Mouse (Mus musculus) right cerebral cortex, postnatal 25 days (tissue): ENCODE measurements around the gene Zcchc24.

Experiments used
- DNase-seq: peaks from one replicate; pipeline ENCODE4 v3.0.0; 2022

The Zcchc24 gene

GRCm38 (mm10) chr14:25746971-25747945 is 21.6 kb downstream of the Zcchc24 start:
- DNase-seq, result no peak

- no peak for DNase-seq
These were observed 22.5 kb downstream of the Zcchc24 start for GRCm38 (mm10) chr14:25746371-25746770.

GRCm38 (mm10) chr14:25745365-25746184 is 23.3 kb downstream of the Zcchc24 start:
- no peak for DNase-seq

GRCm38 (mm10) chr14:25742943-25743342 is 25.9 kb downstream of the Zcchc24 start:
- DNase-seq, result no peak

- DNase-seq, result no peak
These were observed 26.9 kb downstream of the Zcchc24 start for GRCm38 (mm10) chr14:25741840-25742367.

- no peak for DNase-seq
These were observed 27.6 kb downstream of the Zcchc24 start for GRCm38 (mm10) chr14:25741211-25741610.

GRCm38 (mm10) chr14:25739957-25740565 is 28.8 kb downstream of the Zcchc24 start:
- DNase-seq, result peak; percentile 52

GRCm38 (mm10) chr14:25738591-25739001 is 30.2 kb downstream of the Zcchc24 start:
- no peak for DNase-seq

- DNase-seq, result peak; percentile 77
These were observed 32.2 kb downstream of the Zcchc24 start for GRCm38 (mm10) chr14:25736589-25736988.

- no peak for DNase-seq
These were observed 32.7 kb downstream of the Zcchc24 start for GRCm38 (mm10) chr14:25736140-25736539.

- no peak for DNase-seq
These were observed 33.8 kb downstream of the Zcchc24 start for GRCm38 (mm10) chr14:25734736-25735716.

GRCm38 (mm10) chr14:25727149-25727510 is 41.7 kb downstream of the Zcchc24 start:
- DNase-seq, result no peak

- no peak for DNase-seq
These were observed 42.4 kb downstream of the Zcchc24 start for GRCm38 (mm10) chr14:25726226-25727148.

GRCm38 (mm10) chr14:25725690-25726089 is 43.1 kb downstream of the Zcchc24 start:
- no peak for DNase-seq

- DNase-seq, result no peak
These were observed 43.8 kb downstream of the Zcchc24 start for GRCm38 (mm10) chr14:25725032-25725497.

GRCm38 (mm10) chr14:25720962-25721707 is 47.7 kb downstream of the Zcchc24 start:
- DNase-seq, result no peak

GRCm38 (mm10) chr14:25719371-25719770 is 49.5 kb downstream of the Zcchc24 start:
- DNase-seq, result no peak

GRCm38 (mm10) chr14:25718471-25718870 is 50.4 kb downstream of the Zcchc24 start:
- DNase-seq, result no peak

GRCm38 (mm10) chr14:25717718-25718117 is 51.1 kb downstream of the Zcchc24 start:
- no peak for DNase-seq

- DNase-seq, result no peak
These were observed 52.3 kb downstream of the Zcchc24 start for GRCm38 (mm10) chr14:25716528-25716927.
